Comparison of ENCODE assay signal across 11 mouse cellular contexts in the genomic region with DNA sequence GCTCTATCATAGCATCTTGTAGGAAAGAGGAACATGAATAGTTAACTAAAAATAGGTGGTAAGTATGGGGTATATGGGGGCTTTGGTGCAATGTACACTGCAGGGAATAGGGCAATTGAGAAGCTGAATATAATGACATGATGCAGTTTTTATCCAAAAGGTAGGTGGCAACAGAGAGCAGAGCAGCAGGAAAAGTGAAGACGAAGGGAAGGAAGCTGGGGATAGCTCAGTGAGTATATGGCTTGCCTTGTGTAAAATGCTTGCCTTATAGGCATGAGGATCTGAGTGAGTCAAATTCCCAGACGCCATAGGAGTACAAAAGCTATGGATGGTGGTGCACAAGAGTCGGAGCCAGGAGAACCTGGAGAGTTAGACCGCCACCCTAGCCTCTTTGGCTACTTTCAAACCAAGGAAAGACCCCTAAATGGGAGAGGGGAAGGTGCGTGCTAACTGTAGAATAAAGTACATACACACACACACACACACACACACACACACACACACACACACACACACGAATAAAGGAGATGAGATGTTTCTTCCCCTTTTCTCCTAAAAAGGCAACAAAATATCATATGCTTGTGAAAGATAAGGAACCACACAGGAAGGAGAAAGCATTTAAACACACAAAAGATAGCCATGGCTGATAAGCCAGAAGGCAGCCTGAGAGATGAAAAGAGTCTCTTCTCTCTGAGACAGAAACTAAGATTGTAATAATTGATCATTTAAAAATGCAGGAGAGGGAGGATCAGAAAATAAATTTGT. TPM values are rescaled to one million over a fixed set of nuclear protein-coding genes. Genes with fewer than 3 reads are reported as not detected.
DNase-seq lines count a peak whose midpoint lies in the region; ATAC-seq and TF ChIP-seq lines count a peak whose summit lies in the region.
"Had no signal": no experiment of that assay in that cellular context is flagged by ENCODE, and none has a peak within 500 bp of the region (broad histone marks: within the 10 kb centered on the region; RNA-seq: fewer than 3 reads in every experiment).

No protein-coding gene starts in this region.

- H3K9me3 ChIP-seq in stomach, postnatal 0 days (ENCODE audit: control insufficient read depth, low read length), result no peaks in the 10 kb centered on the region
- no peaks in the 10 kb centered on the region for H3K9me3 ChIP-seq in hindbrain, embryonic 14.5 days (ENCODE audit: control insufficient read depth, low read length)
- H3K9me3 ChIP-seq: hindbrain, embryonic 15.5 days; liver, embryonic 15.5 days had no signal

- TF ChIP-seq CTCF in stomach, postnatal 0 days (IDR thresholded peaks at IDR 0.05; ENCODE audit: low read depth), result peak; percentile 69

- H3K27me3 ChIP-seq in stomach, postnatal 0 days (ENCODE audit: control insufficient read depth, insufficient read depth, low read length), result no peaks in the 10 kb centered on the region
- H3K27me3 ChIP-seq in hindbrain, embryonic 14.5 days (ENCODE audit: control insufficient read depth, insufficient read depth, low read length), result no peaks in the 10 kb centered on the region
- H3K27me3 ChIP-seq: hindbrain, embryonic 15.5 days; liver, embryonic 15.5 days had no signal

- H3K4me2 ChIP-seq in stomach, postnatal 0 days (replicated peaks; ENCODE audit: low read depth), result no peak overlapping the region
- H3K4me2 ChIP-seq in hindbrain, embryonic 14.5 days (replicated peaks), result no peak overlapping the region
- H3K4me2 ChIP-seq: hindbrain, embryonic 15.5 days; liver, embryonic 15.5 days had no signal

- H3K36me3 ChIP-seq in stomach, postnatal 0 days (ENCODE audit: control insufficient read depth, insufficient read depth, low read length), result no peaks in the 10 kb centered on the region
- peaks cover 37% of the 10 kb centered on the region for H3K36me3 ChIP-seq in hindbrain, embryonic 14.5 days (replicated peaks; ENCODE audit: control insufficient read depth, insufficient read depth)

- H3K4me3 ChIP-seq in stomach, postnatal 0 days (ENCODE audit: low read depth, low read length), result no peak overlapping the region
- H3K4me3 ChIP-seq in hindbrain, embryonic 14.5 days (replicated peaks; ENCODE audit: low read length), result no peak overlapping the region
- H3K4me3 ChIP-seq: hindbrain, embryonic 15.5 days; liver, embryonic 15.5 days had no signal

- no peak for TF ChIP-seq EP300 in stomach, postnatal 0 days (optimal IDR thresholded peaks at IDR 0.05)

- DNase-seq in cerebellum, adult 9-10 months, result peak; percentile 37
- DNase-seq in cerebellum, postnatal 4 days (ENCODE audit: low spot score in 2 of 2), result no peak
- DNase-seq in lung, postnatal 36 days, result peak; percentile 22
- DNase-seq in lung, postnatal 4 days, result no peak
- DNase-seq in cerebellum, adult 9-11 months, result peak; percentile 10
- no peak for DNase-seq in stomach, postnatal 0 days (ENCODE audit: low spot score)
- no peak for DNase-seq in heart, adult 8-10 months (ENCODE audit: low spot score)
- no peak for DNase-seq in hindbrain, embryonic 14.5 days (ENCODE audit: low spot score)
- DNase-seq: layer of hippocampus, postnatal 36 days had no signal

- no peak overlapping the region for H3K9ac ChIP-seq in stomach, postnatal 0 days (ENCODE audit: low read length)
- H3K9ac ChIP-seq in hindbrain, embryonic 14.5 days, result no peak overlapping the region
- H3K9ac ChIP-seq: hindbrain, embryonic 15.5 days; liver, embryonic 15.5 days had no signal

- H3K4me1 ChIP-seq in stomach, postnatal 0 days (replicated peaks; ENCODE audit: control insufficient read depth, insufficient read depth), result no peaks in the 10 kb centered on the region
- no peaks in the 10 kb centered on the region for H3K4me1 ChIP-seq in hindbrain, embryonic 14.5 days (replicated peaks; ENCODE audit: control insufficient read depth, insufficient read depth, low read length)
- H3K4me1 ChIP-seq: hindbrain, embryonic 15.5 days had no signal

- H3K27ac ChIP-seq in stomach, postnatal 0 days (replicated peaks), result no peak overlapping the region
- H3K27ac ChIP-seq in hindbrain, embryonic 14.5 days, result no peak overlapping the region
- H3K27ac ChIP-seq: hindbrain, embryonic 15.5 days; liver, embryonic 15.5 days had no signal

- no peak for ATAC-seq in stomach, postnatal 0 days (ENCODE audit: low FRiP score, low TSS enrichment)
- ATAC-seq in hindbrain, embryonic 14.5 days (ENCODE audit: low FRiP score), result no peak

- 85% methylated on average over 6 of the region's 6 CpGs for WGBS in stomach, postnatal 0 days
- WGBS in hindbrain, embryonic 14.5 days, result 95% methylated on average over 6 of the region's 6 CpGs

RNA-seq across cellular contexts. Expression of gene Hint3, which starts 31.3 kb away (rescaled TPM):
- polyA plus RNA-seq in stomach, postnatal 0 days (2015; fragmentation: Nextera tagmentation; extraction: Ambion mirVana), result 60.9 and 67.4 TPM in 2 replicates
- total RNA-seq in heart, adult 8-10 months (2022), result 100 to 1,000 TPM in 1 of 4 experiments, 10 to 100 TPM in 3; 87.7 to 103 (median 95.8) TPM
- polyA plus RNA-seq in hindbrain, embryonic 14.5 days (2014; fragmentation: Nextera tagmentation; extraction: Ambion mirVana), result 21.0 and 23.5 TPM in 2 replicates

Comparison
In these comparisons a context has a peak if more than half of its experiments do, and no peak if none do; other contexts are left out.
1. DNase-seq: peak in cerebellum, adult 9-10 months (single experiment), lung, postnatal 36 days (single experiment) and cerebellum, adult 9-11 months (single experiment); none in cerebellum, postnatal 4 days (0 of 2), lung, postnatal 4 days (0 of 2), stomach, postnatal 0 days (single experiment), heart, adult 8-10 months (single experiment) and hindbrain, embryonic 14.5 days (single experiment).